Mouse (Mus musculus): ENCODE results near the gene Tstd3.

The Tstd3 gene

DNA sequence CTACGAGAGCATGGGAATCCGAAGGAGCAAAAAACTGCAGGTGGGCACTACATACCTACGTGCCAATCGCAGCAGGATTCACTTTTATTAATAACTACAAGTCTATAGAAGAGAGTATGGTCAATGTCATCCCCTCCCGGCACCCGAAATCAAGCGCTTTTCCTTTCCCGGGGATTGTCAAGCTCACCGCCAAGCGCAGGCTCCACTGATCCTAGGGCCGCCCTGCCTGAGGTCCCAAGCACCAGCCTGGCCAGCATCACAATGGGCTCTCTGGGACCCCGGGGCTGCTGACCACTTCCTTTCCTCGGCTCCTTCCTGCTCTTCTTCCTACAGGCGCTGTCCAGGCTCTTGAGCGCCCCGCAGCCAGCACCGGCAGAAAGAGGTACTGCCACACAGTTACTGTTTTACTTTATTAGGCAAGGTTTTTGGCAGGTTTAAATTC lies at the start of gene Tstd3, which contains the start of gene Usp45:
TSS of gene Tstd3 (minus strand) at position 350 of the 442 bp plus-strand sequence.
TSS of gene Usp45 (plus strand) at position 294 of the 442 bp plus-strand sequence.
- peak; percentile 59 for DNase-seq (ENCODE audit: low spot score)

DNA sequence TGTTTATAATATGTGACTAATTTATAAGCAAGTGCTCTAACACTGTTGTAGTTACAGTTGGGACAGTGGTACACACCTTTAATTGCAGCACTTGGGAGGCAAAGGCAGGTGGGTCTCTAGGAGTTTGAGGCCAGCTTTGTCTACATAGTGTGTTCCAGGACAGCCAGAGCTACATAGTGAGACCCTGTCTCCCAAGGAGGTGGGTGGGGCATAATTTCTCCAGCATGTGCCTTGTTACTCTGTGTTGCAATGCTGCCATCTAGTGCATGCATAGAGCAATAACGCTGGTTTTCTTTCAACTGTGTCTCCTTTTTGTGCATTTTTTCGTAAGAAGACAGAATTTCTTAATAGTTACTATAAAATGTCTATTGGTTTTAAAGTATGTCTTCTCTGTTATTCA lies 47.0 kb upstream of the Tstd3 start:
- DNase-seq (ENCODE audit: low spot score), result peak; percentile 11

DNA sequence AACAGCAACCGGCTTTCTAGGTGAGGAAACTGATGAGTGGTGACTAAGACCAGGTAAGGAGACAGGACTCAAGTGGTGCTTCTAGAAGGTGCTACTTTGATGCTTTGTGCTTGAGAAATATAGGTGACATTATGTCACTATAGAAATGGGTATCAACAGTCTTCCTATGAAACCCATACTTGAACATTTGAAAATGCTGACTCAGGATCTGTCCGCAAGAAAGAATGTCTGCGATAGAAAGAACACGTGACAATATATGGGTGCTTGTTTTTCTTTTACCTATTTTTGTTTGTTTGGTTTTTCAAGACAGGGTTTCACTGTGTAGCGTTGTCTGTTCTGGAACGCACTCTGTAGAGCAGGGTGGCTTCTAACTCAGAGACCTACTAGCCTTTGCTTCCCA lies 45.6 kb upstream of the Tstd3 start:
- DNase-seq (ENCODE audit: low spot score), result no peak

DNA sequence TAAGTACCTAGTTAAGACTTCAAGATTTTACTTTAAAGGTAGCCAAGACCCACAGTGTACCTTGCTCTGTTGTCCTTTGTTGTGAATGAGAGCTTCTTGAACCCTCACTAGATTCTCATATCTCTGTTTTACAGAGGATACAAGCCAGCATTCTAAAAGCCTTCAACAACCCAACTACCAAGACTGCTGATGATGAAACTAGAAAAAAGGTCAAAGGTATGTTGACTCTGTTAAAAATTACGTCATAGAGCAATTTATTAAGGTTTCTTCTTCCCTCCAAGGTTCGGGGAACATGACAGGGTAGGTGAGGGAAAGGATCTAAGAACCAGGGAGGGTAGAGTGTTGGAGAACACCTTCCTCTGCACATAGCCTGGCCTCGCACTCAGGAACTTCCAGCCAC lies 43.6 kb upstream of the Tstd3 start:
- no peak for DNase-seq (ENCODE audit: low spot score)

DNA sequence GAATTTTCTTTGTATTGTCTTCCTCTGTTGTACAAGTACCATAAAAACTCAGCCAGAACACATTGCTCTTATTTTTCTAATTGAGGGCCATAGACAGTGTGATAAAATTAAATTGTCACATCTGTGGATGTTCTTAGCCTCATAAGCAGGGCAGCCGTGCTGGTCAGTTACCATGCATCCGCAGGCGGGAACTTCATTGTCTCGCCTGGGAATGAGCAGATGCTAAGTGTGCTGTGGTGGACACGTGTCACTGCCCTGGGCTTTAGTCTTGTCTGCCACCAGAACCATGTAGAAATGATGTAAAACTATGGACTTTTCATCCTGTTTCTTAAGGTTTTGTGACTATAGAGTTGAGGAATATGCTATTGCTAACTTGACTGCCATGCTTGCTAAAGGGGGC lies 40.2 kb upstream of the Tstd3 start:
- no peak for DNase-seq (ENCODE audit: low spot score)

DNA sequence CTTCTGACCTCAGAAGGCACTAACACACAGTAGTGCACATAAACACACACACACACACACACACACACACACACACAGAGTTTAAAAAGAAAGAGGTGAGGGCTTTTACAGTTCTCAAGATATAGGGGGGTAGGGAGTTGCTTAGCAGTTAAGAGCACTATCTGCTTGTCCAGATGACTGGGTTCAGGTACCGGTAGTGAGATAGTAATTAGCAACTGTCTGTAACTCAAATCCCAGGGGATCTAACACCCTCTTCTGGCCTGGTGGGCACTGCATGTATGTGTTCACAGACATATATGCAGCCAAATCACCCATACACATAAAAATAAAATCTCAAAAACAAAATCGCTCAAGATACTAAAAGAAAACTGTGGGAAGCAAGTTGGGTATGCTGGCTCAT lies 34.6 kb upstream of the Tstd3 start:
- no peak for DNase-seq (ENCODE audit: low spot score)

DNA sequence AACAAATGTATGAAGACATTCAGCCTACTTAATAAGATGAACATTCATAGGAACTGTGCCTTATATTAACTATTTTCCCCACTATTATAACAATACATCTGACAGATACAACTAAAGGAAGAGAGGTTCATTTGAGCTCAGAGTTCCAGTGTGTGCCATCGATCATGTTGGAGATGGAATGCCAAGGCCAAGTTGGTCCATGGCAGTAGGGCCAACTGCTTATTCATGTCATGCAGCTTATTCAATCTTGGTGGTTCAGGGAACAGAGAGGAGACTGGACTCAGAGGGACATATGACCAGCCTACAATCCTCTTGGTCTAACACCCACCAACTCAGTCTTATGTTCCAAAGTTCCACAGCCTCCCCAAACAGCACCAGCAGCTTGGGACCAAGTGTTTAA lies 34.0 kb upstream of the Tstd3 start:
- no peak for DNase-seq (ENCODE audit: low spot score)

DNA sequence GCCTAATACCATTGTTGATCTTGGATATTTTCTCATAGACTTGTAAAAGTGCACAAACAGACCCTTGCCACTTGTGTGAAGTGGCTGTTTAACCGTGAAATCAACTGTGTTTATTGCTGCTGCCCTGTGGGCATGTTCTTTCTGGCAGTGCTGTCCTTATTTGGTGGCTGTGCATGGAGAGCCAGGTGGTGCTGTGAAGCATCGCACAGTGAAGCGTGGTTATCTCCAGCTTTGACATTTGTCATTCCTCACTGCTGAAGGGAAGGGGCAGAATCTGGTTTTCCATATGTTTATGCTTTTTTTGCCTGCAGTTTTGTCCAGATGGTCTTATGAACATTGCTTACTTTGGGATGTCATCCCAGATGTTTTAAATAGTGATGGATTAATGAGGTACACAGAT lies 26.6 kb upstream of the Tstd3 start:
- DNase-seq (ENCODE audit: low spot score), result no peak

DNA sequence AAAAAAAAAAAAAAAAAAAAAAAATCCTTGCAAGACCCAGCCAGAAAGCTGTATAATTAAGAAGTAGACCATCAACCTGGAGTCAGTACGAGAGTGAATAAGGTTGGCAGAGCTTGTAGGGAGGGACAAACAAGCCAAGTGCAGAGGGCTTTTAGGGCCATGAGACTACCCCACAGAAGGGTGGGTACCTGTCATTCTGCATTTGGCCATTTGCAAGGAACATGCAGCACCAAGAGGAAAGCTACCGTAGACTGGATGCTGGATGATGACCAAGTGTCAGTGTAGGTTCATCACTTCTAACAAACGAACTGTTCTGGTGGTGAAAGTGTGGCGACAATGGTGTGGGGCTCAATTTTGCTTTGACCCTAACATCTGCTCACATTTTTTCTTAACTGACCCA lies 22.8 kb upstream of the Tstd3 start:
- no peak for DNase-seq (ENCODE audit: low spot score)

DNA sequence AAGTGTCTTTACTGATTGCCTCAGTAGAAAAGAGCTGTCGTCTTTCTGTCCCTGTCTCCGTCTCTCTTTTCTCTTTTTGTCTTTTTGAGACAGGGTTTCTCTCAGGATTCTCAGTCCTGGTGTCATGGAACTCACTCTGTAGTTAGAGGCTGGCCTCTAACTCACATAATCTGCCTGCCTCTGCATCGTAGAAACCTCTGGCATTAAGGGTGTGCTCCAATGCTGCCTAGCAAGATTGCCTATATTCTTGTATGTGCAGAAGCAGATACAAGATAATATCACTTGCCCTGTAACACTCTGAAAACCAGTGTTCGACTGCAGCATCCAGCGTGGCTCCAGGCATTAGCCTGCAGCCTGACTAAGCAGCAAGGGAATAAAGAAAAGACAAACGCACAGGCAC lies 21.9 kb upstream of the Tstd3 start:
- DNase-seq (ENCODE audit: low spot score), result no peak

DNA sequence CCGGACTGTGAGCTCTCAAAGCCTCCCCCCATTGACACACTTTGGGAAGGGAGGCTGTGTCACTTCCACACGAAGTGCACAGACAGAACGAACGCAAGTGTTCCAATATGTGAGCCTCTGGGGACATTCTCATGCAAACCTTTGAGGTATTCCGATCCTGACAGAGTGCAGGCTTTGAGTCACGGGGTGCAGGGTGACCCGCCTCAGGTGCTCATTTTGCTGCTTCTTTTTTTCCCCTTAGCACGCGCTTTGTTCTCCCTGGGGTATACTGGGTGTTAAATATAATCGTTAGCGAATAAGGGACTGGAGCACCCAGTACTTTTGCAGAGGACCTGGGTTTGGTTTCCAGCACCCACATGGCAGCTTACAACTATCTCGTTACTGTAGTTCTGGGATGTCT lies 19.3 kb upstream of the Tstd3 start:
- DNase-seq (ENCODE audit: low spot score), result no peak

DNA sequence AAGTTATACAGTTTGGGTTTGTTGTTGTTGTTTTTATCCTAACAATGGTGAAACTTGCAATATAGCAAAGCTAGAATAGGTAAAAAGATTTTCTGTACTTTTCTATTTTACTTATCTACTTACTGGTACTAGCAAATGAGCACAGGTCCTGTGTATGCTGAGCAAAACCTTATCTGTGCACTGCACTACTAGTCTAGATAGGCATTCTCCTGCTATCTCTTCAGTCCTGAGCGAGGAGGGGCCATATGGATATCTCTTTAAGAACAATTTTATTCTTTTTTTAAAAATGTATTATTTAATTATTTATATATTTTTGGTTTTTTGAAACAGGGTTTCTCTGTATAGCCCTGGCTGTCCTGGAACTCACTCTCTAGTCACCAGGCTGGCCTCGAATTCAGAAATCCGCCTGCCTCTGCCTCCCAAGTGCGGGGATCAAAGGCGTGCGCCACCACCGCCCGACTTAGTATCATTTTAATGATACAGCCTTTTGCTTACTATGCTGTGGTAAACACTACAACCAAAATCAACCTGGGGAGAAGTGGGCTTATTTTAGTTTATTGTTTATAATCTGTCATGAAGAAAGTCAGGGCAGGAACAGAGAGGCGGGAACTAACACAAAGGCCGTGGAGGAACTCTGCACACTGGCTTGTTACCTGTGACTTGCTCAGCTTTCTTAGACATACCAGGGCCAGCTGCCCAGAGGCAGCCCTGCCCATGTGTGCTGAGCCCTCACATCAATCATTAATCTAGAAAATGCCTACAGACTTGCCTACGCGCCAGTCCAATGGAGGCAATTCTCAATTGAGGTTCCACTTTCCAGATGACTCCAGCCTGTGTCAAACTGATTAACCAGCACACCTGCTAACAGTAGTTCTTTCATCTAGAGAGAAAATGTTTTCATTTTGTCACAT lies 14.1 kb upstream of the Tstd3 start:
- no peak for DNase-seq (ENCODE audit: low spot score)

DNA sequence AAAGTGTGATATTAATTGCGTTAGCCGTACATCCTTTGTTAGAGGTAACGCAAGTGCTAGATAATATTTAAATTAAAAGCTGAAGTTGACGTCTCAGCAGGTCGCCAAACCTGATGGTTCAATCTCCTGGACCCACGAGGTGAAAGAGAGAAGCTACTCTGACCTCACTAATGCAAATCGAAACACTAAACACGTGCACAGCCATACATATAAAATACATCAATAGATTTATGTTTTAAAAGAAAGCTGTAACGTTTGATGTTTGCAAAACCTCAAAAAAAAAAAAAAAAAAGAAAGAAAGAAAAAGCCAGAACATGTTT lies 9.9 kb upstream of the Tstd3 start:
- no peak for DNase-seq (ENCODE audit: low spot score)

DNA sequence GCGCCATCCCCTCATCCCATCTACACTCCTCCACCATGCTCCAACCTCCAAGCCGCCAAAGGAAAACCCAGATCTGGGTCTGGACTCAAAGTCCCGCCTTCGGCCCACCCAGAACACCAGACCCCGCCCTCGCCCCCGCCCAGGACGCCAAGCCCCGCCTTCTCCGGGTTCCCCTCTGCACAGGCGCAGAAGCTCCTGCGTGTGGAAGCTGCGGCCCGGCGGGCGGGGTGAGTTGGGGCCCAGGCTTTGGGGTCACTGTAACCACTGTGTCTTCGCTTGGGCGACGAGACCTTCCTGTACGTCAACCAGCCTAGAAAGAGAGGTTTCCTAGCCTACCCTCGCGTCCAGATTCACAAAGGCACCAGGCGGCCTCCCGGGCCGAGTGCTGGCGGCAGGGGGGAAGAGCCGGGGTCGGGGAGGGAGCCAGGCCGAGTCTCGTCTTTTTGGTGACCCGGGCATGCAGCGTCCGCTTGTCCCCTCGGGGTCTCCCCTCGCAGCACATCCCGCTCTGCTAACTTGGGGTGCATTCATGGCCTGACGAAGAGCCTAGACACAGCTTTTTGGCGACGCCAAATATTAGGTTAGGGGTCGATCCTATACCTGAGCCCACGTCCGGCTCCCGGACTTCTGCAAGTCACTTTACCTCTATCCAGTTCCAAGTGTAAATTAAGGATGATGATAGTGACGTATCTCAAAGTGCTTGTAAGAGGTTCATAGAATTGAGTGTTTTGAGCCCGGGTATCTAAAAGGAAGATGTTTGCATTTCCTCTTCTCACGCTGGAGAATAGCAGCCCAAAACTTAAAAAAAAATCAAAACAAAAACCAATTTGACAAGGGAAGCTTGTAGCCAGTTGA lies 9.3 kb upstream of the Tstd3 start:
- DNase-seq (ENCODE audit: low spot score), result peak; percentile 91

DNA sequence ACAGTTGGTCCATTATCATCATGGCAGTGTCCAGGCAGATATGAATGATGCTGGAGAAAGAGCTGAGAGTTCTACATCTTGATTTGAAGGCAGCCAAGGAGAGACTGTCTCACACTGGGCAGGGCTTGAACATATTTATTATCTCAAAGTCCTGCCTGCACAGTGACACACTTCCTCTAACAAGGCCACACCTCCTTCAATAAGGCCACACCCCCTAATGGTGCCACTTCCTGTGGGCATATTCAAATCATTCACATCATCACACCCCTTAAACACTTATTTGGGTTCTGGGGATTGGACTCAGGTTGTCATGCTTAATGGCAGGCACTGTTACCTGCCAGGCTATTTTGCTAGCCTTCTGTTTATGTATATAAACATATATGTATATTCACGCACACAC lies 5.3 kb upstream of the Tstd3 start:
- DNase-seq (ENCODE audit: low spot score), result no peak

DNA sequence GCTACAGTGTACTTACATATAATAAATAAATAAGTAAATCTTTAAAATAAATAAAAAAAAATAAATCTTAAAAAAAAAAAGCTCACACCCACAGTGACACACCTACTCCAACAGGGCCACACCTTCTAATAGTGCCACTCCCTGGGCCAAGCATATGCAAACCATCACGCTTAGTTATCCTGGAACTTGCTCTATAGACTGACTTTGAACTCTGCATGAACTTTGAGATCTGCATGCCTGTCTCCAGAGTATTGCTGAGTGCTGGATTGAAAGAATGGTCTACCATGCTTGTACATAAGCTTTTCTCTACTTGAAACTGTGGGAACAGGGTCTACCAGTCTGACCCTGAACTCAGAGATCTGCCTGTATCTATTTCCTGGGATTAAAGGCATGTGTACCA lies 4.1 kb upstream of the Tstd3 start:
- DNase-seq (ENCODE audit: low spot score), result no peak

DNA sequence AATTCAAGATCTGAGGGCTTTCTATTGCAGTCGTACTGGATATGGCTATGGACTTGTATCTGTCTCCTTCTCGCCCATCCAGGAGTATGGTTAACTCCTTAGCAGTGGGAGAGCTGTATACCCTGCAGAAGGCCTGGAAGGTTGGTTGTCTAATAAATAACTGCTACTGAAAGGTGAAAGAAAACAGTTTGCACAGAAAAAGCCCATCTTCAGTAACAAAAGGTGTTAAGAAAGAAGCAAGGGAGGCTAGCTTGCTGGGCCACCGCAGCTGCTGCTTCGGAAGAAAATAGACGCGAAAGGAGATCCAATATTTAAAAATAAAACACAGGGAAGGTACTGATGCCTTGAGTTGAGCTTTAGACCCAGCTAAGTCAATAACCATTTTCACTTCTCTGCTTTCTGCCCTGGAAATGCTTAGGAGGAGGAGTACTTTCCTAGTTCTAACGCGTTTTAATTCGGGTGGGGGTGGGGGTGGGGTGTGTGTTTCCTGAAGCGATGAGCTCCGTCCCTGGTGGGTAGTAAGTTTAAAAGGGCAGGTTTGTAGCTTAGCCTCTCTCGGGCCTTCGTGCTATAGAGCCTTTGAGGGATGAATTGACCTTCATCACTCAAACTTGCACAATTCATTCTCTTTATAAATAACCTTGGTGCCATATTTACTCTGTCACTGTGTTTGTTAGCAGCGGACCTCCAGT lies 695 bp downstream of the Tstd3 start:
- DNase-seq (ENCODE audit: low spot score), result no peak

DNA sequence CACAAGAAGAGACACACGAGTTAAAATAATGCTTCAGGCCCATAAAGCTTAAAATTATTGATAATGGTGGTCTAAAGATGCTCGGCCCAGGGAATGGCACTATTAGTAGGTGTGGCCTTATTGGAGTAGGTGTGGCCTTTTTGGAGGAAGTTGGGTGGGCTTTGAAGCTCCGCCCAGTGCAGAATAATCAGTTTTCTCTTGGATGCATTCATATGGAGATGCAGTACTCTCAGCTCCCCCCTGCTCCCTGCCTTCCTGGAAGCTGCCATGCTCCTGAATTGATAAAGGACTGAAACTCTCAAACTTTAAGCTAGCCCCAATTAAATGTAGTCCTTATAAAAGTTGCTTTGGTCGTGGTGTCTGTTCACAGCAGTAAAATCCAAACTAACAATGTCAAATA lies 3.2 kb downstream of the Tstd3 start:
- DNase-seq (ENCODE audit: low spot score), result no peak

DNA sequence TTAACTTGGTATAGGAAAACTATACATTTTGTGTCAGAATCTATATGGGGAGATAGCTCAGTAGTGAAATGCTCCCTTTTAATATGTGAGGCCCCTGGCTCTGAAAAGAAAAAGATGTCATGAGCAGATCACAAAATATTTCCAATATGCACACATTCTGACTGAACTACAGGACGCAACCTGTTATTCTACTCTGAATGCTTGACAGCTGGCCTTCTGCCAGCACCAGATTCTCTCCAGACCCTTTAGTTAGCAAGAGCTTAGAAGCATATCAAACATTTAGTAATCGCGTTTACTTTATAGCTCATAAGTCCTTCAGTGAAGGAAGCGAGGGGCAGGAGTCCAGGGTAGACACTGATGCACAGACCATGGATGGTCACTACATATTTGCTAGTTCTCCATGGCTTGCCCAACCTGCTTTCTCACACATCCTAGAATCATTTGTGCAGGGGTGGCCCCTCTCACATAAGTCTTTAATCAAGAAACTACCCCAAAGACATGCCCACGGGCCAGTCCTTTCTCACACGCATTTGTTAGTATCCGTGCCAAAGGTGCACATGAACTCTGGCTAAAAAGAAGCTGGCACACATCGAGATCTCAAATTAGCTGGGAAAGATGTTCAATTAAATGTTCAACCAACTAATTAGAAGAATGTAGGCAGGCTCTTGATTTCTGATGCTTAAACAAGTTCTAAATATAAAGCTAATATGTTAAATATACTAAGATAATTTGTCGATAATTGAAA lies 5.4 kb downstream of the Tstd3 start:
- no peak for DNase-seq (ENCODE audit: low spot score)

DNA sequence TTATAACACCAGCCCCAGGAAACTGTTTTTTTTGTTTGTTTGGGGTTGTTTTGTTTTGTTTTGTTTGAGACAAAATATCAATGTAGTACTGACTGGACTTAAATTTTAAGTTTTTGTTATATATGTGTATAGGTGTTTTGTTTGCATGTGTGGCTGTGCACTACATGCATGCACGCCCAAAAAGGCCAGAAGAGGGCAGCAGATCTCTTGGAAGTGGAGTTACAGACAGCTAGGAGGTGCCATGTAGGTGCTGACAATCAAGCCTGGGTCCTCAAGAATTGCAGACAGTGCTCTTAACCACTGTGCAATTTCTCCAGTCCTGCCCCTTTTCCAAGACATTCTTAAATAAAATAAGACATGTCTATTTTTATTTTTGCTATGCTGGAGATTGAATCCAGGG lies 8.2 kb downstream of the Tstd3 start:
- no peak for DNase-seq (ENCODE audit: low spot score)

DNA sequence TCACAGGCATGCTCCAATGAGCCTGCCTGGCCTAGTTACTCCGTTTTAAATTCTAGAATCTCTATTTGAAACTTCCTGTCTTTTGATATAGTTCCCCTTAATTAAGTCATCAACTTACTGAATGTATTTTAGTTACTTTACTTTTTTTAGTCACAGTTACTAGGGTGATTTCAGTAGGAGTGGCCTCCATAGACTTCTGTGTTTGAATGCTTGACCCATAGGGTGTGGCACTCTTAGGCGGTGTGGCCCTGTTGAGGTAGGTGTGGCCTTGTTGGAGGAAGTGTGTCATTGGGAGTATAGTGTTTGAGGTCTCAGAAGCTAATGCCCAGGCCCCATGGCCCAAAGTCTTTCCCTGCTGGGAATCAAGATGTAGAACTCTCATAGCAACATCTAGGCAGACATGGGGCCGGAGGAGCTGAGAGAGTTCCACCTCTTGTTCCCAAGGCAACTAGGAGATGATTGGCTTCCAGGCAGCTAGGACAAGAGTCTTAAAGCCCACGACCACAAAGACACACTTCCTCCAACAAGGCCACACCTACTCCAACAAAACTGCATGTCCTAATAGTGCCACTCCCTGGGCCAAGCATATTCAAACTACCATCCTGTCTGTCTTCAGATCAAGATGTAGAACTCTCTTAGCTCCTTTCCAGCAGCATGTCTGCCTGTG lies 11.8 kb downstream of the Tstd3 start:
- no peak for DNase-seq (ENCODE audit: low spot score)
